Mouse (Mus musculus) heart, adult 2 months (tissue): ENCODE results near the gene Ablim2. TPM values are rescaled to one million over a fixed set of nuclear protein-coding genes. Genes with fewer than 3 reads are reported as not detected.

ENCODE experiments used
- DNase-seq, 2 experiments: peaks; one replicate each; pipeline ENCODE4 v3.0.0; 2021
- H3K27ac ChIP-seq: fragments of 200-600 bp; 2 replicates; pipeline ENCODE4 v1.8.1; 2022
- H3K27me3 ChIP-seq: fragments of 200-500 bp; 2 replicates; pipeline ENCODE4 v1.6.1; 2012; ENCODE audit warnings: mild to moderate bottlenecking, low read length, inconsistent platforms, mixed read lengths; ENCODE audit not compliant: control insufficient read depth, insufficient read depth
- H3K36me3 ChIP-seq: fragments of 200-500 bp; 2 replicates; pipeline ENCODE4 v1.6.1; 2012; ENCODE audit warnings: low read length, inconsistent platforms; ENCODE audit not compliant: control insufficient read depth, insufficient read depth
- H3K4me1 ChIP-seq: fragments of 200-500 bp; 2 replicates; pipeline ENCODE4 v1.6.1; 2011; ENCODE audit warnings: low read length; ENCODE audit not compliant: control insufficient read depth, insufficient read depth
- H3K4me3 ChIP-seq: fragments of 200-600 bp; 2 replicates; pipeline ENCODE4 v1.8.1; 2022
- H3K79me2 ChIP-seq: fragments of 200-500 bp; replicated peaks from 2 replicates; pipeline ENCODE4 v1.6.1; 2012; ENCODE audit warnings: mild to moderate bottlenecking, inconsistent platforms, low read length, moderate library complexity, mixed read lengths; ENCODE audit not compliant: control insufficient read depth, insufficient read depth
- H3K9ac ChIP-seq: fragments of 200-500 bp; 2 replicates; pipeline ENCODE4 v1.6.1; 2012; ENCODE audit warnings: low read depth, mild to moderate bottlenecking, control low read depth, inconsistent platforms, low read length, mixed read lengths
- CTCF ChIP-seq: fragments of 200-600 bp; IDR thresholded peaks from 2 replicates; pipeline ENCODE4 v1.8.1; 2022; ENCODE audit warnings: antibody characterized with exemption, mild to moderate bottlenecking, moderate library complexity
- EP300 ChIP-seq: fragments of 200-500 bp; IDR thresholded peaks from 2 replicates; pipeline ENCODE4 v1.6.1; 2011; ENCODE audit warnings: low read depth, low read length, control low read depth; ENCODE audit not compliant: insufficient read depth
- POLR2A ChIP-seq: fragments of 200-500 bp; IDR thresholded peaks from 2 replicates; pipeline ENCODE4 v1.6.1; 2011; ENCODE audit warnings: mild to moderate bottlenecking, low read depth, low read length, control low read depth; ENCODE audit not compliant: insufficient read depth
- WGBS: fragments of 180-500 bp; shearing (Covaris S2); methylation state at CpG from one replicate; pipeline ENCODE4 v1.1.7; 2018; 5-methylcytosine and 5-hydroxymethylcytosine counted together
- intact Hi-C: fragments of 180-260 bp; cut with DNase I; formaldehyde crosslinking; loops from one replicate; pipeline ENCODE4 v1.15.1; 2025
- polyA plus RNA-seq: library from polyadenylated mRNA; depleted of rRNA; stranded (reverse); fragments of >200 nt; gene quantifications from 2 replicates; pipeline ENCODE4 v1.2.3, GENCODE M21; 2012
- total RNA-seq, 2 experiments: library from RNA; stranded (reverse); gene quantifications; 2 replicates each; pipeline ENCODE4 v1.2.3; 2021

Gene Ablim2
- total and polyA plus RNA-seq, 3 experiments: 20.1 to 32.7 (median 20.8) TPM

DNA sequence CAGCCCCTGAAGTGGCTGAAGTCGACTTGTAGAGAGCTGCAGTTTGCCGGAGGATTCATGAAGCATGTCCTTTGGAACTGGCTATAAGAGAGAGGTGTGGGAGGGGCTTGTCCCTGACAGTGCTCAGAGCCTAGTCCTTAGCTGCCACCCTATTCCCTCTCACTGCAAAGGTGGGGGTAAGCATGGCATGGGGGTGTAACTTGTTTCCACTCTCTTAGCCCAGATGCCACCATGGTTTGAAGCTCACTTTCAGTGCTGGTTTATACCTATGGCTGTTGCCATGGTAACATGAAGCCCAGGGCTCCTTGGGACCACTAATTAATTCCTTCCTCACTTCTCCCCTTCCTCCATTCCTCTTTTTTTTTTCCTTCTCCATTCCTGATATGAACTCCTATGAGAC, 57.4 kb downstream of the Ablim2 start:
- H3K4me1 ChIP-seq: peaks cover 2% of the 10 kb centered on the region; the same call in 1 of the 2 replicates
- H3K27me3 ChIP-seq: no peaks in the 10 kb centered on the region
- no peak for TF ChIP-seq EP300
- no peak for TF ChIP-seq POLR2A
- TF ChIP-seq CTCF: no peak
- H3K79me2 ChIP-seq: no peaks in the 10 kb centered on the region
- intact Hi-C loops: no loop called here
- no peak for DNase-seq
- H3K27ac ChIP-seq: no peak overlapping the region
- H3K36me3 ChIP-seq: no peaks in the 10 kb centered on the region
- 39% methylated on average over 2 of the region's 2 CpGs for WGBS
- no peak overlapping the region for H3K9ac ChIP-seq
- no peak overlapping the region for H3K4me3 ChIP-seq

DNA sequence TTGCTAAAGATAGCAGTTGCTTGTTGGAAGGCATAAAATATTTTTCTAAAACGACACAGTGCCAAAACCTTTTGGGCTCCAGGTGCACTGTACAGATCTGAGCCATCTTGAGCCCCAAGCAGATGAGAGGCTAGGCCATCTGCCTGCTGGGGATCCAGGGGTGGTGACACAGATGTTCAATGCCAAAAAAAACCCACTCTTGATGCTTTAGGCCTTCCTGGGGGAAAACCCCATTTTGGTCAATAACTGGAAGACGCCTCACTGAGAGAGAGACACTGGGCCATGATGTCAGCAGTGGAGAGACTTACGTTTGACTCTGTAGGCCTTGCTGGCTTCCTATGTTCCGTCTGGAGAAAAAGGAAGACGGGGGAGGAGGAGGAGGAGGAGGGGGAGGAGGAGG, 59.6 kb downstream of the Ablim2 start:
- H3K27ac ChIP-seq: no peak overlapping the region
- H3K4me1 ChIP-seq: peaks cover under 1% of the 10 kb centered on the region; the same call in 1 of the 2 replicates
- H3K36me3 ChIP-seq: no peaks in the 10 kb centered on the region
- H3K9ac ChIP-seq: no peak overlapping the region
- no peaks in the 10 kb centered on the region for H3K79me2 ChIP-seq
- TF ChIP-seq CTCF (no peak), POLR2A (no peak)
- H3K4me3 ChIP-seq: no peak overlapping the region
- H3K27me3 ChIP-seq: no peaks in the 10 kb centered on the region
- intact Hi-C loops: no loop called here
- no peak for DNase-seq
- 61% methylated on average over 3 of the region's 5 CpGs for WGBS

DNA sequence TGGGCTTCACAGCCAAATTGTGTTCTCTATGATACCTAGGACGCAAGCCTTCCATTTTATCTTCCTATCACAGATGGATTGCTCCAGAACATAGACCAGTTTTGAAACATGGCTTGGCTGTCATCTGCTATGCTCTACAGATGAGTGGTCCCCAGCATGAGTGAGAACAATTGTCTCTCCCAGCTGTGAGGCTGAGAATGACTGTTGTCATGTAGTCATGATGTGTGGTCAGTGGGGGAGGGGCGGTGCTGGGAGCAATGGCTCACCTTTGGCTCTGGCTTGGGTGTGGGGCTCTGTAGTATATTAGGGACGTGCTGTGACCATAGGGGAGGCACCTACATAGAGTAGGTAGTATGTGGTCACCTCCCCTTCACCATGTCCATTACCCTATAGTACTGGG, 60.2 kb downstream of the Ablim2 start:
- Histone ChIP-seq H3K27me3 (no peaks in the 10 kb centered on the region), H3K27ac (no peak overlapping the region), H3K4me3 (no peak overlapping the region), H3K79me2 (no peaks in the 10 kb centered on the region), H3K36me3 (no peaks in the 10 kb centered on the region), H3K4me1 (no peaks in the 10 kb centered on the region), H3K9ac (no peak overlapping the region)
- WGBS: 82% methylated on average over 3 of the region's 3 CpGs
- TF ChIP-seq CTCF: no peak
- TF ChIP-seq EP300: no peak
- no peak for TF ChIP-seq POLR2A
- intact Hi-C loops: no loop called here
- no peak for DNase-seq

- intact Hi-C loops: no loop called here
- Histone ChIP-seq H3K79me2 (no peaks in the 10 kb centered on the region), H3K9ac (no peak overlapping the region), H3K36me3 (no peaks in the 10 kb centered on the region), H3K27ac (no peak overlapping the region), H3K27me3 (no peaks in the 10 kb centered on the region), H3K4me3 (no peak overlapping the region), H3K4me1 (no peaks in the 10 kb centered on the region)
- WGBS: 87% methylated on average over 5 of the region's 5 CpGs
- TF ChIP-seq CTCF (no peak), EP300 (no peak), POLR2A (no peak)
- DNase-seq: no peak
These were observed 65.0 kb downstream of the Ablim2 start for GRCm38 (mm10) chr5:35822721-35823120.

DNA sequence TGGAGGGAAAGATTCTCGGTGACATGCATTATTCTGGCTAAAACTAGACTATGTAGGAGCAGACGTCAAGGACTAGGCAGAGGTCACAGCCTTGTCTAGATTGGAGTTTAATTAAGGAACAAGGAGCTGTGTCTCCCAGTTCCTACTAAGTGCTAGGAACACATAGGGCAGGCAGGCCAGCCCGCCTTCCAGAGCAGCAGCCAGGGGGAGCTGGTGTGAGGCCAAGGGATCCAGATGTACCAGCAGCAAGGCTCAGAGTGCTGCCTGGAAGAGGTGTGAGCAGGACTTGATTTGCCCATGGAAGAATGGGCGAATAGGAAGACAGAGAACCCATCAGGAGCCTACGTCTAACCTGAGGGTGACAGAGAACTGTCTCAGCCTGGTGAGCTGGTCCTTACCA, 68.8 kb downstream of the Ablim2 start:
- intact Hi-C loops: no loop called here

GRCm38 (mm10) chr5:35827075-35827474, 69.4 kb downstream of the Ablim2 start:
- H3K27me3 ChIP-seq: no peaks in the 10 kb centered on the region
- H3K4me1 ChIP-seq: no peaks in the 10 kb centered on the region; the same call in 1 of the 2 replicates
- no peaks in the 10 kb centered on the region for H3K36me3 ChIP-seq
- no peak overlapping the region for H3K27ac ChIP-seq
- intact Hi-C loops: no loop called here
- no peaks in the 10 kb centered on the region for H3K79me2 ChIP-seq
- no peak for DNase-seq
- WGBS: 62% methylated on average over 14 of the region's 14 CpGs
- H3K4me3 ChIP-seq: no peak overlapping the region
- TF ChIP-seq POLR2A (no peak), EP300 (no peak), CTCF (no peak)
- H3K9ac ChIP-seq: no peak overlapping the region

More for the DNA sequence above, 68.8 kb downstream of the Ablim2 start:
- H3K9ac ChIP-seq: no peak overlapping the region
- no peaks in the 10 kb centered on the region for H3K36me3 ChIP-seq
- H3K4me1 ChIP-seq: no peaks in the 10 kb centered on the region; the same call in 1 of the 2 replicates
- H3K27me3 ChIP-seq: no peaks in the 10 kb centered on the region
- no peak overlapping the region for H3K4me3 ChIP-seq
- DNase-seq: no peak
- H3K79me2 ChIP-seq: no peaks in the 10 kb centered on the region
- H3K27ac ChIP-seq: no peak overlapping the region
- 76% methylated on average over 5 of the region's 5 CpGs for WGBS
- TF ChIP-seq CTCF: 0 out of 2 replicates have a peak, but pooled peaks have one; percentile 5
- no peak for TF ChIP-seq EP300
- no peak for TF ChIP-seq POLR2A
